Mouse (Mus musculus) megakaryocyte, embryonic 14.5 days (primary cell): ENCODE data around the gene Pth2r. TPM values are rescaled to one million over a fixed set of nuclear protein-coding genes. Genes with fewer than 3 reads are reported as not detected.
A peak's percentile ranks its signal among the peaks of the same experiment; 100 is the strongest.

Source experiments
- H3K27me3 ChIP-seq: replicated peaks from 2 replicates; pipeline ENCODE3; 2012; ENCODE audit warnings: inconsistent platforms
- H3K36me3 ChIP-seq: replicated peaks from 2 replicates; pipeline ENCODE3; 2012; ENCODE audit warnings: low read length, inconsistent platforms, mixed read lengths
- H3K4me1 ChIP-seq: 2 replicates; pipeline ENCODE4 v1.6.1; 2012; ENCODE audit warnings: inconsistent platforms
- H3K4me3 ChIP-seq: replicated peaks from 2 replicates; pipeline ENCODE3; 2012; ENCODE audit warnings: moderate library complexity, mild to moderate bottlenecking, inconsistent platforms
- H3K9me3 ChIP-seq: 2 replicates; pipeline ENCODE4 v1.6.1; 2012; ENCODE audit warnings: inconsistent platforms
- FLI1 ChIP-seq: IDR thresholded peaks from 2 replicates; pipeline ENCODE4 v1.6.1; 2012; ENCODE audit warnings: low read length, inconsistent platforms, mixed read lengths
- GATA1 ChIP-seq: IDR thresholded peaks from 3 replicates; pipeline ENCODE4 v1.6.1; 2012; ENCODE audit warnings: mixed read lengths, low read length, inconsistent platforms, borderline replicate concordance
- polyA plus RNA-seq: library from polyadenylated mRNA; stranded (reverse); fragments of >175 nt; gene quantifications from 2 replicates; pipeline ENCODE4 v1.2.3, GENCODE M21; 2012; ENCODE audit warnings: low replicate concordance; ENCODE audit not compliant: insufficient read depth

Pth2r gene
- polyA plus RNA-seq, 1 experiment, result not detected

- TF ChIP-seq FLI1, result no peak
- Histone ChIP-seq H3K9me3 (no peaks in the 10 kb centered on the region), H3K27me3 (peaks cover 14% of the 10 kb centered on the region), H3K4me1 (peaks cover 15% of the 10 kb centered on the region), H3K4me3 (no peak overlapping the region), H3K36me3 (no peaks in the 10 kb centered on the region)
These were observed 32.5 kb downstream of the Pth2r start for GRCm38 (mm10) chr1:65314054-65315021.

- peaks cover 14% of the 10 kb centered on the region for H3K27me3 ChIP-seq
- no peak overlapping the region for H3K4me3 ChIP-seq
- TF ChIP-seq FLI1, result no peak
- no peak for TF ChIP-seq GATA1
- no peaks in the 10 kb centered on the region for H3K36me3 ChIP-seq
- no peaks in the 10 kb centered on the region for H3K9me3 ChIP-seq
- peaks cover 15% of the 10 kb centered on the region for H3K4me1 ChIP-seq
These were observed 33.2 kb downstream of the Pth2r start for GRCm38 (mm10) chr1:65315022-65315407.

- no peaks in the 10 kb centered on the region for H3K27me3 ChIP-seq
- H3K9me3 ChIP-seq, result no peaks in the 10 kb centered on the region
- TF ChIP-seq FLI1, result no peak
- no peak for TF ChIP-seq GATA1
- peak overlapping the region; percentile 20 for H3K4me3 ChIP-seq
- H3K36me3 ChIP-seq, result no peaks in the 10 kb centered on the region
- H3K4me1 ChIP-seq, result no peaks in the 10 kb centered on the region
These were observed 52.2 kb downstream of the Pth2r start for GRCm38 (mm10) chr1:65334026-65334425.

- Histone ChIP-seq H3K27me3 (no peaks in the 10 kb centered on the region), H3K4me3 (no peak overlapping the region), H3K36me3 (no peaks in the 10 kb centered on the region), H3K4me1 (no peaks in the 10 kb centered on the region), H3K9me3 (no peaks in the 10 kb centered on the region)
- TF ChIP-seq GATA1 (no peak), FLI1 (no peak)
These were observed 55.9 kb downstream of the Pth2r start for GRCm38 (mm10) chr1:65337768-65338167.

- Histone ChIP-seq H3K9me3 (no peaks in the 10 kb centered on the region), H3K27me3 (no peaks in the 10 kb centered on the region), H3K36me3 (no peaks in the 10 kb centered on the region), H3K4me1 (no peaks in the 10 kb centered on the region), H3K4me3 (no peak overlapping the region)
- no peak for TF ChIP-seq GATA1
- no peak for TF ChIP-seq FLI1
These were observed 58.4 kb downstream of the Pth2r start for GRCm38 (mm10) chr1:65340240-65340639.

GRCm38 (mm10) chr1:65352979-65353378 is 71.1 kb downstream of the Pth2r start:
- TF ChIP-seq FLI1 (no peak), GATA1 (no peak)
- H3K4me1 ChIP-seq, result no peaks in the 10 kb centered on the region
- H3K27me3 ChIP-seq, result no peaks in the 10 kb centered on the region
- H3K9me3 ChIP-seq, result peaks cover 18% of the 10 kb centered on the region
- H3K4me3 ChIP-seq, result no peak overlapping the region
- no peaks in the 10 kb centered on the region for H3K36me3 ChIP-seq

GRCm38 (mm10) chr1:65354153-65354552 is 72.3 kb downstream of the Pth2r start:
- Histone ChIP-seq H3K36me3 (no peaks in the 10 kb centered on the region), H3K4me3 (no peak overlapping the region), H3K4me1 (no peaks in the 10 kb centered on the region), H3K27me3 (no peaks in the 10 kb centered on the region), H3K9me3 (peaks cover 24% of the 10 kb centered on the region)
- TF ChIP-seq GATA1 (no peak), FLI1 (no peak)

- TF ChIP-seq FLI1 (no peak), GATA1 (no peak)
- Histone ChIP-seq H3K36me3 (no peaks in the 10 kb centered on the region), H3K9me3 (no peaks in the 10 kb centered on the region), H3K4me3 (no peak overlapping the region), H3K27me3 (no peaks in the 10 kb centered on the region), H3K4me1 (no peaks in the 10 kb centered on the region)
These were observed 106.5 kb downstream of the Pth2r start for GRCm38 (mm10) chr1:65388328-65388727.

- Histone ChIP-seq H3K9me3 (no peaks in the 10 kb centered on the region), H3K4me3 (no peak overlapping the region), H3K4me1 (no peaks in the 10 kb centered on the region), H3K27me3 (no peaks in the 10 kb centered on the region), H3K36me3 (no peaks in the 10 kb centered on the region)
- TF ChIP-seq GATA1 (no peak), FLI1 (no peak)
These were observed 107.8 kb downstream of the Pth2r start for GRCm38 (mm10) chr1:65389621-65390020.

- Histone ChIP-seq H3K36me3 (no peaks in the 10 kb centered on the region), H3K4me3 (no peak overlapping the region), H3K4me1 (no peaks in the 10 kb centered on the region), H3K9me3 (peaks cover 16% of the 10 kb centered on the region), H3K27me3 (no peaks in the 10 kb centered on the region)
- no peak for TF ChIP-seq GATA1
- TF ChIP-seq FLI1, result no peak
These were observed 125.6 kb downstream of the Pth2r start for GRCm38 (mm10) chr1:65407441-65407840.
